Mouse (Mus musculus): ENCODE measurements around the gene Dyx1c1. TPM values are rescaled to one million over a fixed set of nuclear protein-coding genes. Genes with fewer than 3 reads are reported as not detected.

Dyx1c1 gene
- total and polyA plus RNA-seq, 2 experiments from 2014 or later: 2.7 to 3.0 TPM

GRCm38 (mm10) chr9:73019841-73020240, 61.3 kb downstream of the Dyx1c1 start:
- ATAC-seq (ENCODE audit: low FRiP score) (no peak), DNase-seq (ENCODE audit: low spot score) (peak; percentile 10)
- H3K4me2 ChIP-seq (ENCODE audit: low read depth, low read length, poor library complexity, severe bottlenecking): no peak overlapping the region
- no peak overlapping the region for H3K4me3 ChIP-seq (ENCODE audit: low read depth, low read length)
- H3K9ac ChIP-seq (replicated peaks; ENCODE audit: low read length, poor library complexity, severe bottlenecking): no peak overlapping the region
- no peaks in the 10 kb centered on the region for H3K9me3 ChIP-seq (ENCODE audit: low read length)
- no peaks in the 10 kb centered on the region for H3K27me3 ChIP-seq (ENCODE audit: insufficient read depth, low read length)
- peaks cover 54% of the 10 kb centered on the region for H3K36me3 ChIP-seq (ENCODE audit: insufficient read depth, low read length)
- no peak overlapping the region for H3K27ac ChIP-seq (ENCODE audit: low read depth, low read length)
- H3K4me1 ChIP-seq (ENCODE audit: insufficient read depth, low read length): no peaks in the 10 kb centered on the region
- TF ChIP-seq CTCF (IDR thresholded peaks at IDR 0.05): no peak
- 91% methylated on average over 10 of the region's 10 CpGs for WGBS

DNA sequence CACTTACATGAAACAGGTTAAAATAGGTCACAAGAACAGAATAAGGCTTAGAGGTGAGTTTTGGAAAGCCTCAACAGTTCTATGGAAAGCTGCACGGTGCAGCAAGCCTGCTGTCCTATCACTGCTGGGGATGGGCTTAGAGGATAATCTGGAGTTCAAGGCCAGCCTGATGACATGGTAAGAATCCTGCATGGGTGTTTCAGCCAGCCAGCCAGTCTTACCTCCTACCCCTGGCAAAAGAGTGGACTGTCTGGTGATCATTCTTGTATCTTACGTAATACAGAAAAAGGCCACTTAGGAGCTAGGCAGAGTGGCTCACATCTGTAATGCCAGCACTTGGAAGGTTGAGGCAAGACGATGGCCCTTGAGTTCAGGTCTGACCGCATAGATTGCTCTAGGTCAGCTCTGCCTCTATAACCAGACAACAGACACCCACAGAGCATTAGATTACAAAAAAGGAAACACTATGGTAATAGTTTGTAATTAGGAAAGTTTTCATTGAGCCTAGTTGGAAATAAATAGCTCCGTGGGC, 62.0 kb downstream of the Dyx1c1 start:
- TF ChIP-seq CTCF (IDR thresholded peaks at IDR 0.05): no peak
- H3K27ac ChIP-seq (ENCODE audit: low read depth, low read length): no peak overlapping the region
- no peak overlapping the region for H3K4me3 ChIP-seq (ENCODE audit: low read depth, low read length)
- peaks cover 48% of the 10 kb centered on the region for H3K36me3 ChIP-seq (ENCODE audit: insufficient read depth, low read length)
- H3K4me2 ChIP-seq (ENCODE audit: low read depth, low read length, poor library complexity, severe bottlenecking): no peak overlapping the region
- H3K9me3 ChIP-seq (ENCODE audit: low read length): no peaks in the 10 kb centered on the region
- WGBS: 94% methylated on average over 5 of the region's 5 CpGs
- H3K4me1 ChIP-seq (ENCODE audit: insufficient read depth, low read length): no peaks in the 10 kb centered on the region
- H3K27me3 ChIP-seq (ENCODE audit: insufficient read depth, low read length): no peaks in the 10 kb centered on the region
- no peak overlapping the region for H3K9ac ChIP-seq (replicated peaks; ENCODE audit: low read length, poor library complexity, severe bottlenecking)
- ATAC-seq (ENCODE audit: low FRiP score) (no peak), DNase-seq (ENCODE audit: low spot score) (no peak)

Small RNA genes within 50 kb of the gene (microRNA-seq; reads per million reads assigned to microRNA genes)
- gene Gm27353 (ENCODE audit: borderline number of aligned reads): not detected

Other genes with a start within 250 kb of the Dyx1c1 start
- 0.66 and 0.93 TPM in 2 replicates for gene Prtg, start 151.9 kb upstream of the Dyx1c1 start, total RNA-seq (2014; rRNA removed)
- 0.25 and 0.32 TPM in 2 replicates for gene Prtg, start 151.9 kb upstream of the Dyx1c1 start, polyA plus RNA-seq (2015; fragmentation: Nextera tagmentation; extraction: Ambion mirVana)
- 40.1 and 45.9 TPM in 2 replicates for gene Pygo1, start 33.1 kb upstream of the Dyx1c1 start, total RNA-seq (2014; rRNA removed)
- gene Pygo1, start 33.1 kb upstream of the Dyx1c1 start, polyA plus RNA-seq (2015; fragmentation: Nextera tagmentation; extraction: Ambion mirVana): 8.3 and 9.3 TPM in 2 replicates
- gene Gm44503, start 67 bp downstream of the Dyx1c1 start, total RNA-seq (2014; rRNA removed): 0.28 TPM in 1 of 2 replicates, not detected in the other
- not detected in 2 replicates for gene Gm44503, start 67 bp downstream of the Dyx1c1 start, polyA plus RNA-seq (2015; fragmentation: Nextera tagmentation; extraction: Ambion mirVana)
- gene Ccpg1os, start 26.6 kb downstream of the Dyx1c1 start, total RNA-seq (2014; rRNA removed): 13.4 and 15.1 TPM in 2 replicates
- gene Ccpg1os, start 26.6 kb downstream of the Dyx1c1 start, polyA plus RNA-seq (2015; fragmentation: Nextera tagmentation; extraction: Ambion mirVana): 19.3 and 20.3 TPM in 2 replicates
- gene Ccpg1, start 26.6 kb downstream of the Dyx1c1 start, total RNA-seq (2014; rRNA removed): 19.3 and 30.4 TPM in 2 replicates
- gene Ccpg1, start 26.6 kb downstream of the Dyx1c1 start, polyA plus RNA-seq (2015; fragmentation: Nextera tagmentation; extraction: Ambion mirVana): 38.1 and 39.9 TPM in 2 replicates
- 8.4 and 19.4 TPM in 2 replicates for gene Pigb, start 81.6 kb downstream of the Dyx1c1 start, total RNA-seq (2014; rRNA removed)
- 12.2 and 13.0 TPM in 2 replicates for gene Pigb, start 81.6 kb downstream of the Dyx1c1 start, polyA plus RNA-seq (2015; fragmentation: Nextera tagmentation; extraction: Ambion mirVana)
- gene Rab27a, start 86.1 kb downstream of the Dyx1c1 start, total RNA-seq (2014; rRNA removed): 5.3 and 6.4 TPM in 2 replicates
- gene Rab27a, start 86.1 kb downstream of the Dyx1c1 start, polyA plus RNA-seq (2015; fragmentation: Nextera tagmentation; extraction: Ambion mirVana): 2.7 and 4.0 TPM in 2 replicates
- gene Khdc3, start 143.1 kb downstream of the Dyx1c1 start, total RNA-seq (2014; rRNA removed): 0.93 TPM in 1 of 2 replicates, not detected in the other
- 0.25 and 0.27 TPM in 2 replicates for gene Khdc3, start 143.1 kb downstream of the Dyx1c1 start, polyA plus RNA-seq (2015; fragmentation: Nextera tagmentation; extraction: Ambion mirVana)
- not detected in 2 replicates for gene Gm20509, start 143.7 kb downstream of the Dyx1c1 start, total RNA-seq (2014; rRNA removed)
- gene Gm20509, start 143.7 kb downstream of the Dyx1c1 start, polyA plus RNA-seq (2015; fragmentation: Nextera tagmentation; extraction: Ambion mirVana): 0.22 and 0.27 TPM in 2 replicates
- gene Rsl24d1, start 154.6 kb downstream of the Dyx1c1 start, total RNA-seq (2014; rRNA removed): 49.5 and 78.1 TPM in 2 replicates
- gene Rsl24d1, start 154.6 kb downstream of the Dyx1c1 start, polyA plus RNA-seq (2015; fragmentation: Nextera tagmentation; extraction: Ambion mirVana): 101 and 110 TPM in 2 replicates

Data from midbrain, postnatal 0 days (tissue).